Mouse (Mus musculus) heart, adult 2 months (tissue): ENCODE results near the gene Hmgn1.

Experiments used
- CTCF ChIP-seq: fragments of 200-600 bp; IDR thresholded peaks from 2 replicates; pipeline ENCODE4 v1.8.1; 2022; ENCODE audit warnings: antibody characterized with exemption, mild to moderate bottlenecking, moderate library complexity
- EP300 ChIP-seq: fragments of 200-500 bp; IDR thresholded peaks from 2 replicates; pipeline ENCODE4 v1.6.1; 2011; ENCODE audit warnings: low read depth, low read length, control low read depth; ENCODE audit not compliant: insufficient read depth
- POLR2A ChIP-seq: fragments of 200-500 bp; IDR thresholded peaks from 2 replicates; pipeline ENCODE4 v1.6.1; 2011; ENCODE audit warnings: mild to moderate bottlenecking, low read depth, low read length, control low read depth; ENCODE audit not compliant: insufficient read depth

DNA sequence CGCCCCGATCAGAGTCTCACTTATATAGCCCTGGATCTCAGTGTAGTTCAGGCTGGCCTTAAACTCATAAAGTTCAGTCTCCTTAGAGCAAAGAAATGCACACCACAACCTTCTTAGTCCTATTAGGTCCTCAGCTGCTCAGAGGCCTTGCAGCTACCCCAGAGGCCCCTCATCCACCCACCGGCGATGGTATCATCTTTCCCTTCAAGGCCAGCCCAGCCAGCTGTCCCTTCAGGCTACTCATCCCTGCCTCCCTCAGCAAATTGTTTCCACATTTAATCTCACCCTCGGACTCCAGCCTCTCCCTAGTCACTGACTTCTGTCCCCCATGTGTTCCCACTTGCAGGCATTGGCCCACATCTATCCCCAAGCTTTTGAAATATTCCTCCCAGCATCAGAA, 39.4 kb downstream of the Hmgn1 start:
- TF ChIP-seq CTCF (no peak), POLR2A (no peak), EP300 (no peak)
